Mouse (Mus musculus) heart, adult 2 months (tissue): ENCODE measurements around the gene Vmn2r89.

Source experiments
- CTCF ChIP-seq: fragments of 200-600 bp; IDR thresholded peaks from 2 replicates; pipeline ENCODE4 v1.8.1; 2022; ENCODE audit warnings: antibody characterized with exemption, mild to moderate bottlenecking, moderate library complexity
- EP300 ChIP-seq: fragments of 200-500 bp; IDR thresholded peaks from 2 replicates; pipeline ENCODE4 v1.6.1; 2011; ENCODE audit warnings: low read depth, low read length, control low read depth; ENCODE audit not compliant: insufficient read depth
- POLR2A ChIP-seq: fragments of 200-500 bp; IDR thresholded peaks from 2 replicates; pipeline ENCODE4 v1.6.1; 2011; ENCODE audit warnings: mild to moderate bottlenecking, low read depth, low read length, control low read depth; ENCODE audit not compliant: insufficient read depth

DNA sequence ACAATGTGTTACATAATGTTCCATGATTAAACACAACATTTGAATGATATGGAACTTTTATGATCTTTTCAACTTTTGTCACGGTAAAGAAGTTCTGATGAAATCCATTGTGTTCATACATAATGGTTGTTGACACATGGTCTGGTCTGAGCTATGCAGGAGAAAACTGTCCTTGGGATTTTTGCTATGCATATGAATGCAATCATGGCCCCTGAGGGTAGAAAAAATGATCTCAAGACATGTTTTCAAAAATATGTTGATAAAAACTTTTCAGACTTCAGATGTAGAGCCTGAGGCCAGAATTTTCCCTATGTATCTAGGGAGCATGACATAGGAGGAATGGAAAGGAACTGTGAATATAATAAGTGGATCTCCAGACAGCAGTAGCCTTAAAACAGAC lies 41.1 kb upstream of the Vmn2r89 start, which contains the start of gene Vmn2r88:
- TF ChIP-seq POLR2A = no peak
- no peak for TF ChIP-seq CTCF
- no peak for TF ChIP-seq EP300
